Mouse (Mus musculus) thymus, adult 2 months (tissue): Measurements from ENCODE around the gene Adar.

Experiments
- CTCF ChIP-seq: fragments of 200-500 bp; IDR thresholded peaks from 2 replicates; pipeline ENCODE4 v1.5.1; 2012; ENCODE audit warnings: mild to moderate bottlenecking, control low read depth, low read length, moderate library complexity, borderline replicate concordance; ENCODE audit not compliant: control insufficient read depth, poor library complexity, insufficient read depth; ENCODE audit errors: extremely low read depth
- POLR2A ChIP-seq: fragments of 200-500 bp; IDR thresholded peaks from 2 replicates; pipeline ENCODE4 v1.6.1; 2012; ENCODE audit warnings: mild to moderate bottlenecking, low read length, control low read depth, moderate library complexity; ENCODE audit not compliant: control insufficient read depth, poor library complexity, insufficient read depth; ENCODE audit errors: extremely low read depth

DNA sequence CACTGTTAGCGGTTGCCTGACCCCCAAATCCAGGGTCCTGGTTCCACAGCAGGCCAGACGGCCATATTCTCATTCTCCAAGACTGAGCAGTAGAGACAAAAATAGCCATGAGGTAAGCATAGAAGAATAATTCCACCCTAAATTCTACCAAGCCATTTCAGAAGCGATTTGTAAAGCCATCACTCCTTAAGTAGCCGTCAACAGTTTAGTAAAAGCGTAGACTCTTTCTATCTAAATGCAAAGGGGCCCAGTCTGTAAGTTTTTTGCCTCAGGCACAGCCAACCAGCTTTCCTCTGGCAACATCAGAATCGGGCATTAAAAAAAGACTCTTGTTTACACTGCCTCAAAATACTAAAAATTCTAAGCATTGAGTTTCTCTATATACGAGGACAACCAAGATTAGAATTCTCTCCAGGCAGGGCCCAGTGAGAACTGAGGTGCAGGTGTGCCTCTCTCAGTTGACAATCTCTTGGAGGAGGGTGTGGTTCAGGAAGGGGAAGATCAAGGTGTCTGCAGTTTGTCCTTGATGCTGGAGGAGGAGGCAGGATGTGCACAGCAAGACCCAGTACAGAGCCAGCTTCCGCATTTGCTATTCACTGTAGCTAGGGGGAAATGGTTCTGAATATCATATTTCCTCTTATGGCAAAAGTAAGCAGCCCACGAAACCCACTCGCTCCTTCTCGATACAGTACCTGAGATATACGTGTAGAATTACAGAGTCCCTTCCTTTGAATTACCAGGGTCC, 42.1 kb upstream of the Adar start:
- TF ChIP-seq POLR2A (no peak), CTCF (no peak)
